Mouse (Mus musculus) forebrain, embryonic 13.5 days (tissue): ENCODE results near the gene Lap3. TPM values are rescaled to one million over a fixed set of nuclear protein-coding genes. Genes with fewer than 3 reads are reported as not detected.
A peak's percentile ranks its signal among the peaks of the same experiment; 100 is the strongest.

Source experiments
- ATAC-seq: fragments of 200-750 bp; cut with Nextera tagmentation; 2 replicates; pipeline ENCODE4 v1.8.0; 2017
- H3K27ac ChIP-seq: fragments of 300-500 bp; sonication (generic); 2 replicates; pipeline ENCODE4 v1.5.1; 2015; ENCODE audit warnings: inconsistent platforms, mild to moderate bottlenecking, moderate library complexity
- H3K27me3 ChIP-seq: fragments of 300-500 bp; sonication (generic); 2 replicates; pipeline ENCODE4 v1.6.1; 2015; ENCODE audit warnings: mild to moderate bottlenecking, inconsistent platforms
- H3K36me3 ChIP-seq: fragments of 300-500 bp; sonication (generic); 2 replicates; pipeline ENCODE4 v1.6.1; 2015; ENCODE audit warnings: mild to moderate bottlenecking, inconsistent platforms; ENCODE audit not compliant: poor library complexity, severe bottlenecking
- H3K4me1 ChIP-seq: fragments of 300-500 bp; sonication (generic); 2 replicates; pipeline ENCODE4 v1.6.1; 2015; ENCODE audit warnings: inconsistent platforms
- H3K4me2 ChIP-seq: fragments of 300-500 bp; sonication (generic); 2 replicates; pipeline ENCODE4 v1.6.1; 2015; ENCODE audit warnings: inconsistent platforms, mild to moderate bottlenecking, moderate library complexity
- H3K4me3 ChIP-seq: fragments of 300-500 bp; sonication (generic); 2 replicates; pipeline ENCODE4 v1.5.1; 2015; ENCODE audit warnings: mild to moderate bottlenecking, inconsistent platforms
- H3K9ac ChIP-seq: fragments of 300-500 bp; sonication (generic); 2 replicates; pipeline ENCODE4 v1.6.1; 2015; ENCODE audit warnings: mild to moderate bottlenecking, inconsistent platforms
- H3K9me3 ChIP-seq: fragments of 300-500 bp; sonication (generic); replicated peaks from 2 replicates; pipeline ENCODE4 v1.6.1; 2016; ENCODE audit warnings: inconsistent platforms
- WGBS: fragments of 180-500 bp; shearing (Covaris S2); methylation state at CpG from one replicate; pipeline ENCODE4 v1.1.7; 2015; 5-methylcytosine and 5-hydroxymethylcytosine counted together
- polyA plus RNA-seq: library from polyadenylated mRNA; unstranded; fragments of >200 nt; fragmentation: Nextera tagmentation; extraction: Ambion mirVana; gene quantifications from 2 replicates; pipeline ENCODE4 v1.2.1, GENCODE M21; 2015

The Lap3 gene
- polyA plus RNA-seq, result 47.9 and 50.3 TPM in 2 replicates

GRCm38 (mm10) chr5:45493191-45494092 lies at the start of gene Lap3:
TSS of gene Lap3 (plus strand) at chr5:45493374.
- Histone ChIP-seq H3K36me3 (peaks cover 17% of the 10 kb centered on the region), H3K9me3 (no peaks in the 10 kb centered on the region), H3K4me1 (peaks cover 21% of the 10 kb centered on the region), H3K9ac (peak within 1 kb of the TSS; percentile 77), H3K27me3 (0 out of 2 replicates have a peak, but pooled peaks cover 3% of the 10 kb centered on the region), H3K27ac (peak within 1 kb of the TSS; percentile 40; the same call in 1 of the 2 replicates), H3K4me3 (peak within 1 kb of the TSS; percentile 68), H3K4me2 (peak within 1 kb of the TSS; percentile 84)
- ATAC-seq, result peak; percentile 95
- under 1% methylated on average over 77 of the region's 78 CpGs for WGBS

- H3K9me3 ChIP-seq, result no peaks in the 10 kb centered on the region
- peaks cover 16% of the 10 kb centered on the region for H3K36me3 ChIP-seq
- H3K27me3 ChIP-seq, result no peaks in the 10 kb centered on the region
- no peak overlapping the region for H3K27ac ChIP-seq
- H3K9ac ChIP-seq, result no peak overlapping the region
- H3K4me1 ChIP-seq, result peaks cover 15% of the 10 kb centered on the region
- H3K4me3 ChIP-seq, result no peak overlapping the region
- no peak overlapping the region for H3K4me2 ChIP-seq
- no peak for ATAC-seq
- WGBS, result 90% methylated on average over 8 of the region's 8 CpGs
These were observed 48.9 kb upstream of the Lap3 start for GRCm38 (mm10) chr5:45444130-45444832.

- Histone ChIP-seq H3K4me3 (peak overlapping the region; percentile 67), H3K27ac (no peak overlapping the region), H3K9me3 (no peaks in the 10 kb centered on the region), H3K9ac (peak overlapping the region; percentile 80), H3K27me3 (no peaks in the 10 kb centered on the region), H3K36me3 (peaks cover 8% of the 10 kb centered on the region), H3K4me1 (peaks cover 20% of the 10 kb centered on the region), H3K4me2 (peak overlapping the region; percentile 98)
- ATAC-seq, result no peak
- 26% methylated on average over 5 of the region's 5 CpGs for WGBS
These were observed 44.5 kb upstream of the Lap3 start for GRCm38 (mm10) chr5:45448676-45449075.

GRCm38 (mm10) chr5:45449206-45449605 lies 44.0 kb upstream of the Lap3 start:
- Histone ChIP-seq H3K4me3 (peak overlapping the region; percentile 67), H3K36me3 (peaks cover 4% of the 10 kb centered on the region), H3K27ac (no peak overlapping the region), H3K4me1 (peaks cover 20% of the 10 kb centered on the region), H3K27me3 (no peaks in the 10 kb centered on the region), H3K4me2 (peak overlapping the region; percentile 98), H3K9ac (peak overlapping the region; percentile 80), H3K9me3 (no peaks in the 10 kb centered on the region)
- WGBS, result 4% methylated on average over 8 of the region's 8 CpGs
- ATAC-seq, result no peak

- Histone ChIP-seq H3K9ac (peak within 1 kb of the TSS; percentile 80), H3K27ac (peak within 1 kb of the TSS; percentile 61), H3K4me2 (peak within 1 kb of the TSS; percentile 98), H3K9me3 (no peaks in the 10 kb centered on the region), H3K4me3 (peak within 1 kb of the TSS; percentile 67), H3K27me3 (no peaks in the 10 kb centered on the region), H3K4me1 (peaks cover 20% of the 10 kb centered on the region), H3K36me3 (no peaks in the 10 kb centered on the region; the same call in 1 of the 2 replicates)
- ATAC-seq, result peak; percentile 99
- WGBS, result under 1% methylated on average over 69 of the region's 70 CpGs
These were observed 43.1 kb upstream of the Lap3 start, which contains the start of gene Qdpr for GRCm38 (mm10) chr5:45449831-45450716. TSS of gene Qdpr (minus strand) at chr5:45450236.

GRCm38 (mm10) chr5:45453451-45453850 lies 39.7 kb upstream of the Lap3 start, which contains the start of gene Clrn2:
TSS of gene Clrn2 (plus strand) at chr5:45453751.
- 74% methylated on average over 6 of the region's 6 CpGs for WGBS
- Histone ChIP-seq H3K4me1 (peaks cover 13% of the 10 kb centered on the region), H3K9ac (no peak within 1 kb of the TSS), H3K4me2 (no peak within 1 kb of the TSS), H3K36me3 (no peaks in the 10 kb centered on the region), H3K27me3 (no peaks in the 10 kb centered on the region), H3K9me3 (no peaks in the 10 kb centered on the region), H3K4me3 (no peak within 1 kb of the TSS), H3K27ac (no peak within 1 kb of the TSS)
- no peak for ATAC-seq

GRCm38 (mm10) chr5:45454456-45454855 lies 38.7 kb upstream of the Lap3 start:
- Histone ChIP-seq H3K4me1 (peaks cover 3% of the 10 kb centered on the region), H3K36me3 (no peaks in the 10 kb centered on the region), H3K27ac (no peak overlapping the region), H3K4me3 (no peak overlapping the region), H3K9me3 (no peaks in the 10 kb centered on the region), H3K9ac (no peak overlapping the region), H3K4me2 (no peak overlapping the region), H3K27me3 (no peaks in the 10 kb centered on the region)
- 41% methylated on average over 9 of the region's 9 CpGs for WGBS
- no peak for ATAC-seq

GRCm38 (mm10) chr5:45472880-45473450 lies 20.2 kb upstream of the Lap3 start:
- H3K27me3 ChIP-seq, result 0 out of 2 replicates have a peak, but pooled peaks cover 2% of the 10 kb centered on the region
- ATAC-seq, result peak; percentile 26
- H3K9me3 ChIP-seq, result no peaks in the 10 kb centered on the region
- no peaks in the 10 kb centered on the region for H3K36me3 ChIP-seq
- peaks cover 23% of the 10 kb centered on the region for H3K4me1 ChIP-seq
- 0 out of 2 replicates have a peak overlapping the region, but pooled peaks have one; percentile 4 for H3K4me2 ChIP-seq
- 42% methylated on average over 7 of the region's 7 CpGs for WGBS
- no peak overlapping the region for H3K4me3 ChIP-seq
- H3K27ac ChIP-seq, result no peak overlapping the region
- H3K9ac ChIP-seq, result no peak overlapping the region

GRCm38 (mm10) chr5:45473521-45473920 lies 19.7 kb upstream of the Lap3 start:
- ATAC-seq, result peak; percentile 32; the same call in 1 of the 2 replicates
- Histone ChIP-seq H3K36me3 (no peaks in the 10 kb centered on the region), H3K4me1 (peaks cover 23% of the 10 kb centered on the region), H3K27me3 (0 out of 2 replicates have a peak, but pooled peaks cover 2% of the 10 kb centered on the region), H3K9ac (no peak overlapping the region), H3K4me3 (no peak overlapping the region), H3K4me2 (0 out of 2 replicates have a peak overlapping the region, but pooled peaks have one; percentile 4), H3K9me3 (no peaks in the 10 kb centered on the region), H3K27ac (no peak overlapping the region)
- WGBS, result 73% methylated on average over 1 of the region's 1 CpGs

- no peak overlapping the region for H3K9ac ChIP-seq
- peaks cover 23% of the 10 kb centered on the region for H3K4me1 ChIP-seq
- H3K27me3 ChIP-seq, result 0 out of 2 replicates have a peak, but pooled peaks cover 2% of the 10 kb centered on the region
- H3K36me3 ChIP-seq, result no peaks in the 10 kb centered on the region
- peak; percentile 52 for ATAC-seq
- no peak overlapping the region for H3K4me2 ChIP-seq
- no peaks in the 10 kb centered on the region for H3K9me3 ChIP-seq
- H3K4me3 ChIP-seq, result no peak overlapping the region
- H3K27ac ChIP-seq, result no peak overlapping the region
- WGBS, result 27% methylated on average over 6 of the region's 6 CpGs
These were observed 19.0 kb upstream of the Lap3 start for GRCm38 (mm10) chr5:45474215-45474614.

GRCm38 (mm10) chr5:45474758-45475157 lies 18.4 kb upstream of the Lap3 start:
- Histone ChIP-seq H3K4me3 (no peak overlapping the region), H3K27me3 (0 out of 2 replicates have a peak, but pooled peaks cover 2% of the 10 kb centered on the region), H3K36me3 (no peaks in the 10 kb centered on the region), H3K4me2 (no peak overlapping the region), H3K9ac (no peak overlapping the region), H3K4me1 (peaks cover 23% of the 10 kb centered on the region), H3K9me3 (no peaks in the 10 kb centered on the region), H3K27ac (no peak overlapping the region)
- WGBS, result 83% methylated on average over 3 of the region's 4 CpGs
- no peak for ATAC-seq
